Mouse (Mus musculus): Measurements from ENCODE around the gene Agtr1a. TPM values are rescaled to one million over a fixed set of nuclear protein-coding genes. Genes with fewer than 3 reads are reported as not detected.

Agtr1a gene
- 2.4 and 2.5 TPM in 2 replicates for polyA plus RNA-seq (2016; fragmentation: Nextera tagmentation; extraction: Ambion mirVana)

DNA sequence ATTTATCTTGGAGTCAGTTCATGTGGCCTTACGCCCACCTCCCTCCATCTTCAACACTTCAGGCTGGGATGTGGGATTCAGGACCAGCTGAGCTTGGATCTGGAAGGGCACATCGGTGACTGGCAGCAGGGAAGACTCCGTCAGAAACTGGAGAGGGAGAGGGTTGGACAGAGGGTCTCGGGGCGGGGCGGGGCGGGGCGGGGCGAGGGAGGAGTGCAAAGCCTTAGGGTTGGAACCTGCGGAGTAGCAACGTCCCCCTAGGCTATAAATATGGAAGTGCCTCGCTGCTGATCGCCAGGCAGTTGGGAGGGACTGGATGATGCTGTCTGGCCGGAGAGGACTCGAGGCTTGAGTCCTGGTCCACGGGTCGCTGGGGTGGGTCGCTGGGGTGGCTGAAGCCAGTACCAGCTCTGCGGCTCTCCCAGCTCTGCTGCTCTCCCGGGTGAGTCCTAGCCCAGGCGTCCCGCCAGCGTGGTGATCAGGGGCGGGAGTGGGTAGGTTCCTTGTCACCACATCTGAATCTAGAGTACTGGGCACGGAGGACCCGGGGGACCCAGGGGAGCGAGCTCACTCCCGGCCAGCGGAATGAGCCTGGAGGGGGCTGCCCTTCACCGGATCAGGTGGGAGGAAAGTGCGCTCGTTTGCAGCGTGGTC is at the start of gene Agtr1a:
Gene Agtr1a (plus strand): TSS at position 294 of the 654 bp plus-strand sequence.
- H3K27ac ChIP-seq = peak within 1 kb of the TSS; percentile 81

DNA sequence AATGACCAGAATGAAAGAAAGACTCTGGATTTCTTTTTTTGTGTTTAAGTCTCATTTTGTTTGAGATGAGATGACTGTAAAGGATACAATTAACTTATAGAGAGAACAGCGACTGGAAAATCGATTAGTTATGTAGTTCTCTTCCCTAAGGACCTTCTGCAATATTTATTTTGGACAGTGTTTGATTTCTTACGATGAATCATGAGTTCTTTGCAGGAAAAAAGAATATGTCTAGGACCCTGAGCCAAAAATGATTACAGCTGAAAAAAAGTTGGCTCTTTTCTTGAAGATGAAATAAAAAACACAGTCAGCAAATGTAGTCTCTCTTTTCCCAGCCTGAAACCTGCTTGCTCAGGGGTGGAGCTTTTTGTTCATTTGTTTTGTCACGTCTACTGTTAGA is 26.0 kb upstream of the Agtr1a start:
- Histone ChIP-seq H3K27me3 (ENCODE audit: low read depth, poor library complexity, severe bottlenecking) (no peaks in the 10 kb centered on the region), H3K9me3 (replicated peaks) (no peaks in the 10 kb centered on the region), H3K4me3 (no peak overlapping the region), H3K36me3 (no peaks in the 10 kb centered on the region), H3K27ac (no peak overlapping the region), H3K4me1 (no peaks in the 10 kb centered on the region)
- DNase-seq (ENCODE audit: low spot score) = no peak
- WGBS = 93% methylated on average over 4 of the region's 4 CpGs

More for the DNA sequence above, at the start of gene Agtr1a:
- no peaks in the 10 kb centered on the region for H3K36me3 ChIP-seq
- no peaks in the 10 kb centered on the region for H3K9me3 ChIP-seq (replicated peaks)
- H3K4me3 ChIP-seq = peak within 1 kb of the TSS; percentile 77
- 1% methylated on average over 32 of the region's 33 CpGs for WGBS
- peak; percentile 81 for DNase-seq (ENCODE audit: low spot score)
- H3K4me1 ChIP-seq = peaks cover 17% of the 10 kb centered on the region
- H3K27me3 ChIP-seq (ENCODE audit: low read depth, poor library complexity, severe bottlenecking) = peaks cover 21% of the 10 kb centered on the region; the same call in 1 of the 2 replicates

DNA sequence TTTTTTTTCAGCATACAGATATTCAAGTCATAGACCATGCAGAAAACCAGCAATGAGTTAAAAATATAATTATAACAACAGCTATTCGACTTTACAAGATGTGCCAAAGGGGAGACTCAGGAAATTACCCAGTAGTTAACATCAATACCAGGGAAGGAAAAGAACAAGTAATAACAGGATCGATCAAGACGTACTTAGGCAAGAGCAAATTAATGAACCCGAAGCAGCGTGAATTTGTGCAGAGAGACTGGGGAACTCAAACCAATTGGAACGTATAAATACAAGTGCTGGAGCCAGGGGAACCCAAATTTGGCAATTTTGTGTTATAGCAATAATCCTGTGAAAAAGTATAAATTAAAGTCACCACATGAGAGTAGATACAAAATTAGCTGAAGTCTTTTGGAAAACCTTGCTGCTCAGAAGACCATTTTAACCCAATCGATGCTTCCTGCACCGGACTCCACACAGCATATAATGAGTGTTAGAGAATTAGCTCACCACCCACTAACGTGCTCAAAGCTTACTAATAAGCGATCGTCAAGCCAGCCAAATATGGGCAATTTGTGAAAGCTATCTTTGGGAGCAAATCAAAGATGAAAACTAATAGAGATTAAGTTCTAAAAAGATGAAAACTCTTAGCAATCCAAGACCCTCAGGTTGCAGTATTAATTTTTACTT is 11.4 kb upstream of the Agtr1a start:
- Histone ChIP-seq H3K9me3 (replicated peaks) (no peaks in the 10 kb centered on the region), H3K4me3 (no peak overlapping the region), H3K27ac (no peak overlapping the region), H3K27me3 (ENCODE audit: low read depth, poor library complexity, severe bottlenecking) (no peaks in the 10 kb centered on the region), H3K36me3 (no peaks in the 10 kb centered on the region), H3K4me1 (no peaks in the 10 kb centered on the region)
- 87% methylated on average over 11 of the region's 11 CpGs for WGBS
- no peak for DNase-seq (ENCODE audit: low spot score)

DNA sequence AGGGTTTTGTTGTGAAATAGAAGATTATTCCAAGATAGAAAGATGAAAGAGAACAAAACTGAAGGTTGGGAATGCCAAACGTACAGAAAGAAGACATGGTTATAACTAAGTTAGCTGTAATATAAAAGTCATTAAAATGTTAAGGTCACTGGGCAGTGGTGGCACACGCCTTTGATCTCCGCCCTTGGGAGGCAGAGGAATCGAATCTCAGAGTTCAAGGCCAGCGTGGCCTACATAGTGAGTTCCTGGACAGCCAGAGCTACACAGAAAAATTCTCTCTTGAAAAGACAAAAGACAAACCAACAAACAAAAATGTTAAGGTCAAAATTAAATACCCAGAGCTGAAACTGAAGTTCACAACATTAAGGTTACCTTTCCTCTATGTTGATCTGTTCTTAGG is 5.2 kb upstream of the Agtr1a start:
- Histone ChIP-seq H3K36me3 (no peaks in the 10 kb centered on the region), H3K9me3 (replicated peaks) (no peaks in the 10 kb centered on the region), H3K27me3 (ENCODE audit: low read depth, poor library complexity, severe bottlenecking) (0 out of 2 replicates have a peak, but pooled peaks cover 7% of the 10 kb centered on the region), H3K4me3 (no peak overlapping the region), H3K27ac (no peak overlapping the region), H3K4me1 (peaks cover 2% of the 10 kb centered on the region; the same call in 1 of the 2 replicates)
- 80% methylated on average over 5 of the region's 5 CpGs for WGBS
- DNase-seq (ENCODE audit: low spot score) = no peak

DNA sequence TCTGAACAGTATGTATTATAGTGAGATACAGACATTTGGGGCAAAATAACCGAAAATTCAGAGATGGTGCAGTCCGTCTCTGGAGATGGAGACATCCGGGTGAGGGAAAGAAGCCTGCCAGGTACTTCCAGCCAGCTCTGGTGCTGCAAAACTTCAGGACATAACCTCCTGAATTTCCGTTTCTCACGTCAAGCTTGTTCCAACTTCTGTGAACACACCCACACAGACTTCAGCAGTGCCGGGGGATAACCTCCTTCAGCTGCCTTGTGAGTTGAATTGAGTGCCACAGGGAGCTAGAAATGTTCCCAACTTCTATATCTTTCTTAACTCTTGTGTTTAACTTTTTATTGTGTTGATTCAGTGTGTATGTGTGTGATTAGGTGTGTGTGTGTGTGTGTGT is 4.4 kb upstream of the Agtr1a start:
- WGBS = 89% methylated on average over 6 of the region's 6 CpGs
- no peaks in the 10 kb centered on the region for H3K36me3 ChIP-seq
- no peaks in the 10 kb centered on the region for H3K9me3 ChIP-seq (replicated peaks)
- H3K4me1 ChIP-seq = peaks cover 10% of the 10 kb centered on the region
- H3K27me3 ChIP-seq (ENCODE audit: low read depth, poor library complexity, severe bottlenecking) = 0 out of 2 replicates have a peak, but pooled peaks cover 8% of the 10 kb centered on the region
- no peak for DNase-seq (ENCODE audit: low spot score)
- H3K27ac ChIP-seq = no peak overlapping the region
- H3K4me3 ChIP-seq = no peak overlapping the region

DNA sequence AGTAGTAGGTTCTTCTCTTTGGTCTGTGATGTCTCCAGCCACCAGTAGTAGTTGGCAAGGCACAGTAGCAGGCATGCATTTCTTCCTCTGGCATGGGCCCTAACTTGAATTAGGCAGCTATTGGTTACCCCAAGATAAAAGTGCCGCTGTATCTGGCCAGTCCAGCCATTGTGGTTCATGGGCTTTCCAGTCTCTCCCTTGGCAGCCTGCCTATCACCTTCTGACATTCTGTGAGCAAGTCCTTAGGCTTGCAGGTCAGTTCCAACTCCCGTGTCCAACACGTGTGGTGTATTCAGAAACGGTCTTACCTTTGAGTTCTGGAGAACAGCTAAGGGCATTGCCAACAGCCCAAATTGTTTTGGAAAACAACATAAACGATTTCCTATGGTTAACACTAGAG is 3.7 kb upstream of the Agtr1a start:
- H3K4me3 ChIP-seq = no peak overlapping the region
- no peaks in the 10 kb centered on the region for H3K36me3 ChIP-seq
- no peak overlapping the region for H3K27ac ChIP-seq
- WGBS = 91% methylated on average over 5 of the region's 5 CpGs
- no peak for DNase-seq (ENCODE audit: low spot score)
- H3K9me3 ChIP-seq (replicated peaks) = no peaks in the 10 kb centered on the region
- peaks cover 15% of the 10 kb centered on the region; the same call in 1 of the 2 replicates for H3K27me3 ChIP-seq (ENCODE audit: low read depth, poor library complexity, severe bottlenecking)
- H3K4me1 ChIP-seq = peaks cover 14% of the 10 kb centered on the region

DNA sequence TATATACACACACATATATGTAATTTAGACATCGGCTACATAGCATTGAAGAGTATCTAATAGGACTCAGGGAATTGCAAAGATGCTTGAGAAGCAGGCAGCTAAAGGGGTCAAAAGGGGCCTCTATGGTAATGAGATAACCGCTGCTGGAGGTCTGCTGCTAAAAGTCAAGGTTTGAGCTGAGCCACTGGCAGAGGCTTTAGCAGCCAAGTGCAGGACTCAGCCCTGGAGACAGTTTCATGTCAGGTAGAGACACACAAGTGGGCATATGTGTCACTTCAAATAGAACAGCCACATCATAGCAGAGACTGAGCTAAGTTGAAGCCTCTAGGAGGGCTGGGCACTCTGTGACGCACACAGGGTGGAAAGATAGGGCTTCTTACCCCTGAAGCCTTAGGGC is 1.6 kb upstream of the Agtr1a start:
- Histone ChIP-seq H3K4me1 (peaks cover 14% of the 10 kb centered on the region), H3K4me3 (no peak overlapping the region), H3K27ac (no peak overlapping the region), H3K27me3 (ENCODE audit: low read depth, poor library complexity, severe bottlenecking) (peaks cover 21% of the 10 kb centered on the region; the same call in 1 of the 2 replicates), H3K9me3 (replicated peaks) (no peaks in the 10 kb centered on the region), H3K36me3 (no peaks in the 10 kb centered on the region)
- 75% methylated on average over 3 of the region's 3 CpGs for WGBS
- DNase-seq (ENCODE audit: low spot score) = no peak

DNA sequence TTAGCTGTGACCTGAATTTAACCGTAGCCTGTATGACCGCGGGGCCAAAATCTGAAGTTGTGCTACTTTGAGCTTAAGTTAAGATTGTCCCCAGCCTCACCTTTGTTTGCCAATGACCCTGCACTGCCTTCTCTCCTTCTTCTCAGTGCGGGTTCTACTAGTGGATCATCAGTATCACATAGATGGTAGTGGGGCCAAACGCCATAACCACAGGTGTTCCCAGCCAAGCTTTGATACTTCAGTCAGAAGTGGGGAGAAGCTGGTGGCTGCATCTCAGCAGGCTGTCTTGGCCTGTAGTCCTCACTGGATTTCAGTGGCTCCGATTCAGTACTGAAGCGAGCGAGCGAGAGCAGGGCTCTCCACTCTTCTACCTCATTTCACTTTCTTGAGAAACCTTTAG is 672 bp downstream of the Agtr1a start:
- no peak for DNase-seq (ENCODE audit: low spot score)
- 23% methylated on average over 9 of the region's 9 CpGs for WGBS
- H3K27me3 ChIP-seq (ENCODE audit: low read depth, poor library complexity, severe bottlenecking) = peaks cover 21% of the 10 kb centered on the region; the same call in 1 of the 2 replicates
- H3K4me1 ChIP-seq = peaks cover 17% of the 10 kb centered on the region
- H3K27ac ChIP-seq = peak overlapping the region; percentile 81; the same call in 1 of the 2 replicates
- H3K4me3 ChIP-seq = peak overlapping the region; percentile 77
- H3K9me3 ChIP-seq (replicated peaks) = no peaks in the 10 kb centered on the region
- no peaks in the 10 kb centered on the region for H3K36me3 ChIP-seq

DNA sequence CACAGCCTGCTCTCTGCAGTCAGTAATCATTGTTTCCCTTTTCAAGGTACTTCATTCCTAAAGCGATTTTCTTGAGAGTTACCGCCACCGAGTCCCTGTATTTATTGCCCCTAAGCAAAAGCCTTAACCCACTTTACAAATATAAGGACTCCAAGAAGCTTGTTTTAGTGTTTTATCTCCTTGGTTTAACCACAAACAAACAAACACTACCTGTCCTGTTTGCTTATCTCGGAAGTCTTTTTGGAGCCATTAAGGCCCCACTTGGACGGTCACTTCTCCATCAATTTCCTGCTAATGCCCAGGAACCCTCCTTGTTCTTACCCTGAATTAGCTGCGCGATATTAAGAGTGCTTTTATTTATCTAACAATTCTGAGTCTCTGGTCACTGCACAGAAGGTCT is 1.4 kb downstream of the Agtr1a start:
- Histone ChIP-seq H3K36me3 (no peaks in the 10 kb centered on the region), H3K4me1 (peaks cover 17% of the 10 kb centered on the region), H3K27ac (no peak overlapping the region), H3K9me3 (replicated peaks) (no peaks in the 10 kb centered on the region), H3K27me3 (ENCODE audit: low read depth, poor library complexity, severe bottlenecking) (peaks cover 21% of the 10 kb centered on the region; the same call in 1 of the 2 replicates), H3K4me3 (no peak overlapping the region)
- WGBS = 65% methylated on average over 7 of the region's 7 CpGs
- DNase-seq (ENCODE audit: low spot score) = no peak

DNA sequence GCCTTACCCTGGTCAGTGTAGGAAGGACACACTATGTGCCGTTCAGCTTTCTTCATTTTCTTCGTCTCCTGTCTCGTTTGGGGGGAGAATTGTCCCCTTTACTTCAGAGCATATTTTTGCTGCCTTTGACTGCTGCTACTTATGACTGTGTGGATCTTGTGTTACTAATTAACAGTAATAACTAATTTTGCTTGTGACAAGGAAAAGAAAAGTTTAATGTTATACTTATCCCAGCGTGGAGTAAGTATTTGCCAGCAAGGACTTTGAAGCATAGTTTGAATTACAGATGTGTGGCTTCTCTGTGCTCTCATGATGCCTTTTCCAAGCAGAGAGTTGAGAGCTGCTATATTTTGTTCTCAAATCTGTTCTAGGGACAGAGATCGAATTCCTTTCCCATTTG is 2.3 kb downstream of the Agtr1a start:
- H3K27ac ChIP-seq = no peak overlapping the region
- H3K4me1 ChIP-seq = peaks cover 17% of the 10 kb centered on the region
- 89% methylated on average over 5 of the region's 5 CpGs for WGBS
- no peaks in the 10 kb centered on the region for H3K36me3 ChIP-seq
- no peak for DNase-seq (ENCODE audit: low spot score)
- no peak overlapping the region for H3K4me3 ChIP-seq
- no peaks in the 10 kb centered on the region for H3K9me3 ChIP-seq (replicated peaks)
- peaks cover 21% of the 10 kb centered on the region; the same call in 1 of the 2 replicates for H3K27me3 ChIP-seq (ENCODE audit: low read depth, poor library complexity, severe bottlenecking)

DNA sequence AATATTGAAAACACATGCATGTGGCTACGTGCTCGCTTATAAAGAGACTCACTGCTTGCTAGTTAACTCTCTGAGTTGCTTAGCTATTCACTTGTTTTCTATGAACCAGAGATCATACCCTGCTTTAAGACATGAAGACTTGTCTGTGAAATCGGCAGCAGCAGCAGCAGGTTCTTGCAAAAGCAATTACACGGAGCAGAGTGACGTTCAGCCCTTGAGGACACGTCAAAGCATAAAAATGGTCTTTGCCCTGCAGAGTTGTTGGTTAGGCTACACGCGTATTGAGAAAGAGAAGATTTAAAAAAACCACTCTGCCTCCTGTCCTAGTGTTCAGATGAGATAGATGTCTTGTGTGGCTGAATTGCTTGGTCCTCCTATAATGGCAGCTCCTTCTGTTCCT is 3.7 kb downstream of the Agtr1a start:
- peaks cover 17% of the 10 kb centered on the region for H3K4me1 ChIP-seq
- no peaks in the 10 kb centered on the region for H3K36me3 ChIP-seq
- H3K27me3 ChIP-seq (ENCODE audit: low read depth, poor library complexity, severe bottlenecking) = peaks cover 17% of the 10 kb centered on the region; the same call in 1 of the 2 replicates
- 73% methylated on average over 8 of the region's 8 CpGs for WGBS
- no peak for DNase-seq (ENCODE audit: low spot score)
- H3K9me3 ChIP-seq (replicated peaks) = no peaks in the 10 kb centered on the region
- H3K27ac ChIP-seq = no peak overlapping the region
- H3K4me3 ChIP-seq = no peak overlapping the region

DNA sequence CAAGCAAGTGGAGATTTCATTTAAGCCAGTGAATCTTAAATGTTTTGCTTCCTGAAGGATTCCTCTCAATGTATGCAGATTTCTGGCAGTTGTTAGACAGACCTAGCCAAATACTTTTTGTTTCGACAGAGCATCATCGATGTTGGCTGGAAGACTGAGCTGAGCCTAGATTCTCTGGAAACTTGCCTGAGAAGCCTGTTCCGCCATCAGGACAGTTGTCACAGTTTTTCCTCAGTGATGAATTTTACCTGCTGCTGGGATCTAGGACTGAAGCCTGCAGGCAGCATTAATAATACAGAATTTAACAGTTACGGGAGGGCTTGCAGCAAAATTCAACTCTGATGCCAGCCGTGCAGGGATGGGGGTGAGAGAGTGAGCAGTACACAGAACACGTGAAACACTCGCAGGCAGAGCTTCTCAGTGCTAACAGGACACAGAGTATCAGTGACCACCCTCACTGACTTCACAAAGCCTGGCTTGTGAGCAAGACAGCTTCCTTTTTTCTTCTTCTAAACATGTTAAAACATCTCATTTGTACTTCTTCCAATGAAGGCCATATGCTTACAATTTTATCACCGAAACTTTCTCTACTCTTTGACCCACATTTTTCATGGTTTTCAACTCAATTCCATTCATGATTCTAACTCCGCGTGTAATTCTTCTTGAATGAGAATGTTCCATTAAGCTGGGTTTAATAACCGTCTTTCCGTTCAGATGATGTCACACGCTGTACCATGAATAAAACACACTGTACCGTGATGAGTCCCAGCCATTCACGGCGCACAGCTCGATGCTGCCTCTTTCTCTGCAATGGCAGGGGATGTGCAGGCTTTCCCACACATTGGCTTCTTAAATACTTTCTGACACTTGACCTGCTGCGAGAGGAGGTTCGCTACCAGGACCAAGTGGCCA is 6.0 kb downstream of the Agtr1a start:
- Histone ChIP-seq H3K4me1 (peaks cover 3% of the 10 kb centered on the region; the same call in 1 of the 2 replicates), H3K36me3 (no peaks in the 10 kb centered on the region), H3K4me3 (no peak overlapping the region), H3K27me3 (ENCODE audit: low read depth, poor library complexity, severe bottlenecking) (peaks cover 9% of the 10 kb centered on the region; the same call in 1 of the 2 replicates), H3K27ac (no peak overlapping the region), H3K9me3 (replicated peaks) (no peaks in the 10 kb centered on the region)
- DNase-seq (ENCODE audit: low spot score) = no peak
- WGBS = 93% methylated on average over 19 of the region's 19 CpGs
